Mouse (Mus musculus): ENCODE results near the gene Cxcl17. TPM values are rescaled to one million over a fixed set of nuclear protein-coding genes. Genes with fewer than 3 reads are reported as not detected.

The Cxcl17 gene
- polyA plus RNA-seq, 1 experiment from 2014 or later = 0.30 TPM

GRCm38 (mm10) chr7:25381284-25381680 is 31.4 kb downstream of the Cxcl17 start:
- no peak for ATAC-seq (ENCODE audit: low FRiP score, low TSS enrichment)
- Histone ChIP-seq H3K4me3 (ENCODE audit: low read length) (no peak overlapping the region), H3K36me3 (ENCODE audit: control insufficient read depth, insufficient read depth, low read length) (peaks cover 33% of the 10 kb centered on the region), H3K4me2 (replicated peaks; ENCODE audit: low read depth, low read length) (no peak overlapping the region), H3K27me3 (ENCODE audit: control insufficient read depth, insufficient read depth, low read length) (no peaks in the 10 kb centered on the region; the same call in 1 of the 2 replicates), H3K4me1 (ENCODE audit: control insufficient read depth, insufficient read depth, low read length) (peaks cover 3% of the 10 kb centered on the region), H3K9ac (ENCODE audit: low read depth, low read length) (no peak overlapping the region), H3K9me3 (ENCODE audit: control insufficient read depth, low read length) (no peaks in the 10 kb centered on the region), H3K27ac (ENCODE audit: low read depth, low read length) (no peak overlapping the region)
- 39% methylated on average over 3 of the region's 3 CpGs for WGBS

GRCm38 (mm10) chr7:25380392-25381283 is 32.0 kb downstream of the Cxcl17 start:
- Histone ChIP-seq H3K4me1 (ENCODE audit: control insufficient read depth, insufficient read depth, low read length) (peaks cover 3% of the 10 kb centered on the region), H3K27me3 (ENCODE audit: control insufficient read depth, insufficient read depth, low read length) (no peaks in the 10 kb centered on the region; the same call in 1 of the 2 replicates), H3K4me2 (replicated peaks; ENCODE audit: low read depth, low read length) (peak overlapping the region; percentile 81), H3K27ac (ENCODE audit: low read depth, low read length) (no peak overlapping the region), H3K36me3 (ENCODE audit: control insufficient read depth, insufficient read depth, low read length) (peaks cover 31% of the 10 kb centered on the region), H3K4me3 (ENCODE audit: low read length) (peak overlapping the region; percentile 38), H3K9me3 (ENCODE audit: control insufficient read depth, low read length) (no peaks in the 10 kb centered on the region), H3K9ac (ENCODE audit: low read depth, low read length) (peak overlapping the region; percentile 59; the same call in 1 of the 2 replicates)
- ATAC-seq (ENCODE audit: low FRiP score, low TSS enrichment) = 0 out of 2 replicates have a peak, but pooled peaks have one; percentile 1
- WGBS = 63% methylated on average over 18 of the region's 18 CpGs

GRCm38 (mm10) chr7:25379551-25380351 is 32.9 kb downstream of the Cxcl17 start:
- Histone ChIP-seq H3K27me3 (ENCODE audit: control insufficient read depth, insufficient read depth, low read length) (no peaks in the 10 kb centered on the region; the same call in 1 of the 2 replicates), H3K36me3 (ENCODE audit: control insufficient read depth, insufficient read depth, low read length) (peaks cover 23% of the 10 kb centered on the region), H3K4me2 (replicated peaks; ENCODE audit: low read depth, low read length) (peak overlapping the region; percentile 81), H3K9ac (ENCODE audit: low read depth, low read length) (peak overlapping the region; percentile 59), H3K9me3 (ENCODE audit: control insufficient read depth, low read length) (no peaks in the 10 kb centered on the region), H3K4me3 (ENCODE audit: low read length) (peak overlapping the region; percentile 38), H3K4me1 (ENCODE audit: control insufficient read depth, insufficient read depth, low read length) (peaks cover 3% of the 10 kb centered on the region; the same call in 1 of the 2 replicates), H3K27ac (ENCODE audit: low read depth, low read length) (0 out of 2 replicates have a peak overlapping the region, but pooled peaks have one; percentile 11)
- peak; percentile 82 for ATAC-seq (ENCODE audit: low FRiP score, low TSS enrichment)
- 2% methylated on average over 36 of the region's 42 CpGs for WGBS

GRCm38 (mm10) chr7:25378181-25379100 is 34.2 kb downstream of the Cxcl17 start:
- no peaks in the 10 kb centered on the region; the same call in 1 of the 2 replicates for H3K27me3 ChIP-seq (ENCODE audit: control insufficient read depth, insufficient read depth, low read length)
- no peak overlapping the region for H3K4me3 ChIP-seq (ENCODE audit: low read length)
- H3K9ac ChIP-seq (ENCODE audit: low read depth, low read length) = no peak overlapping the region
- no peak overlapping the region for H3K4me2 ChIP-seq (replicated peaks; ENCODE audit: low read depth, low read length)
- WGBS = 86% methylated on average over 13 of the region's 13 CpGs
- no peak overlapping the region for H3K27ac ChIP-seq (ENCODE audit: low read depth, low read length)
- H3K36me3 ChIP-seq (ENCODE audit: control insufficient read depth, insufficient read depth, low read length) = peaks cover 11% of the 10 kb centered on the region
- no peak for ATAC-seq (ENCODE audit: low FRiP score, low TSS enrichment)
- no peaks in the 10 kb centered on the region for H3K9me3 ChIP-seq (ENCODE audit: control insufficient read depth, low read length)
- peaks cover 3% of the 10 kb centered on the region; the same call in 1 of the 2 replicates for H3K4me1 ChIP-seq (ENCODE audit: control insufficient read depth, insufficient read depth, low read length)

- H3K4me3 ChIP-seq (ENCODE audit: low read length) = peak overlapping the region; percentile 18; the same call in 1 of the 2 replicates
- ATAC-seq (ENCODE audit: low FRiP score, low TSS enrichment) = no peak
- no peak overlapping the region for H3K27ac ChIP-seq (ENCODE audit: low read depth, low read length)
- peaks cover 2% of the 10 kb centered on the region; the same call in 1 of the 2 replicates for H3K36me3 ChIP-seq (ENCODE audit: control insufficient read depth, insufficient read depth, low read length)
- WGBS = 38% methylated on average over 8 of the region's 8 CpGs
- H3K9me3 ChIP-seq (ENCODE audit: control insufficient read depth, low read length) = no peaks in the 10 kb centered on the region
- no peak overlapping the region for H3K9ac ChIP-seq (ENCODE audit: low read depth, low read length)
- peaks cover 3% of the 10 kb centered on the region; the same call in 1 of the 2 replicates for H3K4me1 ChIP-seq (ENCODE audit: control insufficient read depth, insufficient read depth, low read length)
- H3K27me3 ChIP-seq (ENCODE audit: control insufficient read depth, insufficient read depth, low read length) = no peaks in the 10 kb centered on the region; the same call in 1 of the 2 replicates
- H3K4me2 ChIP-seq (replicated peaks; ENCODE audit: low read depth, low read length) = peak overlapping the region; percentile 42
Observed at GRCm38 (mm10) chr7:25377100-25377700, 35.5 kb downstream of the Cxcl17 start.

GRCm38 (mm10) chr7:25376556-25376955 is 36.1 kb downstream of the Cxcl17 start:
- H3K27ac ChIP-seq (ENCODE audit: low read depth, low read length) = no peak overlapping the region
- peaks cover 3% of the 10 kb centered on the region; the same call in 1 of the 2 replicates for H3K4me1 ChIP-seq (ENCODE audit: control insufficient read depth, insufficient read depth, low read length)
- H3K27me3 ChIP-seq (ENCODE audit: control insufficient read depth, insufficient read depth, low read length) = no peaks in the 10 kb centered on the region; the same call in 1 of the 2 replicates
- ATAC-seq (ENCODE audit: low FRiP score, low TSS enrichment) = peak; percentile 50; the same call in 1 of the 2 replicates
- 4% methylated on average over 17 of the region's 17 CpGs for WGBS
- H3K9me3 ChIP-seq (ENCODE audit: control insufficient read depth, low read length) = no peaks in the 10 kb centered on the region
- H3K36me3 ChIP-seq (ENCODE audit: control insufficient read depth, insufficient read depth, low read length) = no peaks in the 10 kb centered on the region
- H3K4me2 ChIP-seq (replicated peaks; ENCODE audit: low read depth, low read length) = peak overlapping the region; percentile 42
- no peak overlapping the region for H3K9ac ChIP-seq (ENCODE audit: low read depth, low read length)
- peak overlapping the region; percentile 18; the same call in 1 of the 2 replicates for H3K4me3 ChIP-seq (ENCODE audit: low read length)

GRCm38 (mm10) chr7:25372441-25372840 is 40.2 kb downstream of the Cxcl17 start:
- no peak overlapping the region for H3K27ac ChIP-seq (ENCODE audit: low read depth, low read length)

More at GRCm38 (mm10) chr7:25372441-25372840, 40.2 kb downstream of the Cxcl17 start:
- Histone ChIP-seq H3K4me3 (ENCODE audit: low read length) (no peak overlapping the region), H3K9ac (ENCODE audit: low read depth, low read length) (no peak overlapping the region), H3K9me3 (ENCODE audit: control insufficient read depth, low read length) (no peaks in the 10 kb centered on the region), H3K4me1 (ENCODE audit: control insufficient read depth, insufficient read depth, low read length) (no peaks in the 10 kb centered on the region), H3K36me3 (ENCODE audit: control insufficient read depth, insufficient read depth, low read length) (no peaks in the 10 kb centered on the region), H3K4me2 (replicated peaks; ENCODE audit: low read depth, low read length) (no peak overlapping the region), H3K27me3 (ENCODE audit: control insufficient read depth, insufficient read depth, low read length) (peaks cover 22% of the 10 kb centered on the region)
- 92% methylated on average over 5 of the region's 5 CpGs for WGBS
- ATAC-seq (ENCODE audit: low FRiP score, low TSS enrichment) = no peak
